ENCODE assay signal across 26 mouse cellular contexts in genomic region chr7:119887887-119888286, GRCm38 (mm10). TPM values are rescaled to one million over a fixed set of nuclear protein-coding genes. Genes with fewer than 3 reads are reported as not detected.
DNase-seq lines count a peak whose midpoint lies in the region; ATAC-seq and TF ChIP-seq lines count a peak whose summit lies in the region.
"Had no signal": no experiment of that assay in that cellular context is flagged by ENCODE, and none has a peak within 500 bp of the region (broad histone marks: within the 10 kb centered on the region; RNA-seq: fewer than 3 reads in every experiment).

No protein-coding gene starts in this region.

- no peaks in the 10 kb centered on the region for H3K36me3 ChIP-seq in MEL (ENCODE audit: control insufficient read depth in 1 of 2, insufficient read depth in 2 of 2, low read length in 2 of 2)
- no peaks in the 10 kb centered on the region for H3K36me3 ChIP-seq in thymus, adult 2 months (ENCODE audit: control insufficient read depth, insufficient read depth, low read length)
- H3K36me3 ChIP-seq: embryonic facial prominence, embryonic 12.5 days; hindbrain, embryonic 12.5 days; intestine, embryonic 15.5 days; limb, embryonic 15.5 days; liver, embryonic 13.5 days; midbrain, embryonic 12.5 days had no signal

- H3K27ac ChIP-seq in MEL (ENCODE audit: control insufficient read depth, low read depth, low read length) = no peak overlapping the region
- H3K27ac ChIP-seq in thymus, adult 2 months (ENCODE audit: control insufficient read depth, insufficient read depth, low read length) = no peak overlapping the region
- no peak overlapping the region for H3K27ac ChIP-seq in left cerebral cortex, adult 2 months
- H3K27ac ChIP-seq: embryonic facial prominence, embryonic 12.5 days; hindbrain, embryonic 12.5 days; hindbrain, postnatal 0 days; intestine, embryonic 15.5 days; layer of hippocampus, adult 2 months; limb, embryonic 10.5 days; limb, embryonic 15.5 days; liver, embryonic 13.5 days; midbrain, embryonic 12.5 days had no signal

- ATAC-seq in granulocyte monocyte progenitor cell, adult 5-6 weeks (replicated peaks; ENCODE audit: poor library complexity, severe bottlenecking) = peak; percentile 52; the same call in 1 of the 2 replicates
- ATAC-seq: forebrain, embryonic 16.5 days; hindbrain, postnatal 0 days; intestine, embryonic 15.5 days had no signal

- no peak for TF ChIP-seq RAD21 in MEL (IDR thresholded peaks at IDR 0.05; ENCODE audit: low read depth, low read length)

- H3K9me3 ChIP-seq in MEL (replicated peaks; ENCODE audit: insufficient read depth, low read length) = no peaks in the 10 kb centered on the region
- H3K9me3 ChIP-seq: embryonic facial prominence, embryonic 12.5 days; hindbrain, embryonic 12.5 days; intestine, embryonic 15.5 days; limb, embryonic 10.5 days; limb, embryonic 15.5 days; liver, embryonic 13.5 days; midbrain, embryonic 12.5 days had no signal

- no peak for DNase-seq in MEL (ENCODE audit: low read depth, low spot score)
- peak; percentile 57 for DNase-seq in adipocyte (ENCODE audit: low spot score)
- DNase-seq in thymus, adult 2 months = no peak
- DNase-seq in left cerebral cortex, adult 2 months (ENCODE audit: extremely low spot score in 1 of 2, low spot score in 2 of 2) = no peak
- DNase-seq in left cerebral cortex, adult 11 months (ENCODE audit: low spot score) = no peak
- DNase-seq: adrenal gland, postnatal 14 days; cerebellum, adult 2 months; cerebellum, postnatal 36 days; embryo, embryonic 11 days; gastrocnemius, postnatal 10 days; heart, postnatal 36 days; kidney, adult 2 months; kidney, postnatal 36 days; liver, embryonic 13.5 days; lung, embryonic 14.5 days; lung, postnatal 14 days had no signal

- no peaks in the 10 kb centered on the region for H3K4me1 ChIP-seq in MEL (ENCODE audit: control insufficient read depth in 1 of 2, insufficient read depth in 2 of 2, low read length in 2 of 2)
- no peaks in the 10 kb centered on the region for H3K4me1 ChIP-seq in thymus, adult 2 months (replicated peaks; ENCODE audit: control insufficient read depth, insufficient read depth, low read length)
- H3K4me1 ChIP-seq: embryonic facial prominence, embryonic 12.5 days; hindbrain, embryonic 12.5 days; limb, embryonic 10.5 days; limb, embryonic 15.5 days; midbrain, embryonic 12.5 days had no signal

- peaks cover 2% of the 10 kb centered on the region for H3K79me2 ChIP-seq in MEL (ENCODE audit: control insufficient read depth, insufficient read depth, low read length, poor library complexity)

- 95% methylated on average over 4 of the region's 4 CpGs for WGBS in thymus, adult 2 months

- intact Hi-C loops in left cerebral cortex, adult 2 months (cut with DNase I) = no loop called here

- H3K27me3 ChIP-seq in MEL (ENCODE audit: control insufficient read depth in 1 of 2, insufficient read depth in 2 of 2, low read length in 2 of 2) = no peaks in the 10 kb centered on the region
- H3K27me3 ChIP-seq in thymus, adult 2 months (ENCODE audit: control insufficient read depth, insufficient read depth, low read length) = no peaks in the 10 kb centered on the region
- H3K27me3 ChIP-seq: embryonic facial prominence, embryonic 12.5 days; hindbrain, embryonic 12.5 days; intestine, embryonic 15.5 days; limb, embryonic 15.5 days; liver, embryonic 13.5 days; midbrain, embryonic 12.5 days had no signal

- no peak for TF ChIP-seq EP300 in MEL (IDR thresholded peaks at IDR 0.05; ENCODE audit: low read depth in 1 of 2, low read length in 2 of 2)

- H3K4me3 ChIP-seq in MEL (ENCODE audit: control insufficient read depth in 1 of 2, insufficient read depth in 1 of 2, low read depth in 2 of 2, low read length in 2 of 2) = no peak overlapping the region
- no peak overlapping the region for H3K4me3 ChIP-seq in thymus, adult 2 months (ENCODE audit: control insufficient read depth, insufficient read depth, low read length)
- H3K4me3 ChIP-seq in left cerebral cortex, adult 2 months = no peak overlapping the region
- H3K4me3 ChIP-seq: embryonic facial prominence, embryonic 12.5 days; hindbrain, embryonic 12.5 days; intestine, embryonic 15.5 days; layer of hippocampus, adult 2 months; limb, embryonic 10.5 days; limb, embryonic 15.5 days; liver, embryonic 13.5 days; midbrain, embryonic 12.5 days had no signal

- TF ChIP-seq CTCF in MEL (IDR thresholded peaks at IDR 0.05 in 2 of 3, conservative IDR thresholded peaks at IDR 0.05 in 1 of 3; ENCODE audit: control insufficient read depth in 1 of 3, insufficient read depth in 1 of 3, low read depth in 2 of 3, low read length in 3 of 3, poor library complexity in 1 of 3, severe bottlenecking in 1 of 3) = no peak
- TF ChIP-seq CTCF in thymus, adult 2 months (IDR thresholded peaks at IDR 0.05; ENCODE audit: borderline replicate concordance, control insufficient read depth, extremely low read depth, insufficient read depth, low read length, poor library complexity) = no peak
- no peak for TF ChIP-seq CTCF in left cerebral cortex, adult 2 months (IDR thresholded peaks at IDR 0.05)

- no peak for TF ChIP-seq POLR2A in MEL (IDR thresholded peaks at IDR 0.05; ENCODE audit: control insufficient read depth in 1 of 2, insufficient read depth in 1 of 2, low read depth in 1 of 2, low read length in 2 of 2, poor library complexity in 1 of 2)
- TF ChIP-seq POLR2A in thymus, adult 2 months (IDR thresholded peaks at IDR 0.05; ENCODE audit: control insufficient read depth, extremely low read depth, insufficient read depth, low read length, poor library complexity) = no peak

- H3K9ac ChIP-seq in MEL (ENCODE audit: control insufficient read depth, low read depth, low read length, poor library complexity, severe bottlenecking) = no peak overlapping the region
- H3K9ac ChIP-seq: embryonic facial prominence, embryonic 12.5 days; hindbrain, embryonic 12.5 days; intestine, embryonic 15.5 days; limb, embryonic 15.5 days; liver, embryonic 13.5 days; lung, embryonic 14.5 days; midbrain, embryonic 12.5 days had no signal

TF ChIP-seq in MEL, 35 proteins besides CTCF, POLR2A, EP300 and RAD21:
- TF ChIP-seq MAZ (IDR thresholded peaks at IDR 0.05; ENCODE audit: low read depth, low read length) = no peak
- TF ChIP-seq SMC3 (IDR thresholded peaks at IDR 0.05; ENCODE audit: low read depth, low read length) = no peak
- TF ChIP-seq RCOR1 (IDR thresholded peaks at IDR 0.05; ENCODE audit: low read depth, low read length) = peak; percentile 36; the same call in 1 of the 2 replicates

RNA-seq across cellular contexts. Expression of gene Lyrm1, which starts 7.8 kb away (rescaled TPM):
- total RNA-seq in MEL (2012; rRNA removed) = 2.1 and 4.0 TPM in 2 replicates
- polyA plus RNA-seq in MEL (2012; ENCODE audit: insufficient read depth in 1 of 2, insufficient read length in 2 of 2, low read depth in 1 of 2, low replicate concordance in 2 of 2, missing spikeins in 1 of 2) = 1 to 10 TPM in 1 of 2 experiments, not detected in 1; 4.4 TPM
- total RNA-seq in granulocyte monocyte progenitor cell, adult 5-6 weeks (2014; fragmentation: Nextera tagmentation) = 6.2 and 19.4 TPM in 2 replicates
- 3.8 and 5.0 TPM in 2 replicates for total RNA-seq in granulocyte monocyte progenitor cell, adult 5-6 weeks (2017)
- 1.1 and 1.9 TPM in 2 replicates for polyA plus RNA-seq in thymus, adult 2 months (2012; rRNA removed)
- 10 to 100 TPM; 13.2 to 14.4 TPM for total RNA-seq in left cerebral cortex, adult 2 months (2021)

RNA-seq across cellular contexts. Expression of gene Dcun1d3, which starts 8.2 kb away (rescaled TPM):
- total RNA-seq in MEL (2012; rRNA removed) = 2.5 and 3.3 TPM in 2 replicates
- 1 to 10 TPM in 1 of 2 experiments, not detected in 1; 5.6 TPM for polyA plus RNA-seq in MEL (2012; ENCODE audit: insufficient read depth in 1 of 2, insufficient read length in 2 of 2, low read depth in 1 of 2, low replicate concordance in 2 of 2, missing spikeins in 1 of 2)
- total RNA-seq in granulocyte monocyte progenitor cell, adult 5-6 weeks (2014; fragmentation: Nextera tagmentation) = 4.7 and 10.3 TPM in 2 replicates
- 4.0 and 9.7 TPM in 2 replicates for total RNA-seq in granulocyte monocyte progenitor cell, adult 5-6 weeks (2017)
- 4.6 and 4.9 TPM in 2 replicates for polyA plus RNA-seq in thymus, adult 2 months (2012; rRNA removed)
- total RNA-seq in left cerebral cortex, adult 2 months (2021) = 10 to 100 TPM; 33.4 to 35.4 TPM
